Comparison of ENCODE assay signal across 8 mouse cellular contexts in the genomic region with DNA sequence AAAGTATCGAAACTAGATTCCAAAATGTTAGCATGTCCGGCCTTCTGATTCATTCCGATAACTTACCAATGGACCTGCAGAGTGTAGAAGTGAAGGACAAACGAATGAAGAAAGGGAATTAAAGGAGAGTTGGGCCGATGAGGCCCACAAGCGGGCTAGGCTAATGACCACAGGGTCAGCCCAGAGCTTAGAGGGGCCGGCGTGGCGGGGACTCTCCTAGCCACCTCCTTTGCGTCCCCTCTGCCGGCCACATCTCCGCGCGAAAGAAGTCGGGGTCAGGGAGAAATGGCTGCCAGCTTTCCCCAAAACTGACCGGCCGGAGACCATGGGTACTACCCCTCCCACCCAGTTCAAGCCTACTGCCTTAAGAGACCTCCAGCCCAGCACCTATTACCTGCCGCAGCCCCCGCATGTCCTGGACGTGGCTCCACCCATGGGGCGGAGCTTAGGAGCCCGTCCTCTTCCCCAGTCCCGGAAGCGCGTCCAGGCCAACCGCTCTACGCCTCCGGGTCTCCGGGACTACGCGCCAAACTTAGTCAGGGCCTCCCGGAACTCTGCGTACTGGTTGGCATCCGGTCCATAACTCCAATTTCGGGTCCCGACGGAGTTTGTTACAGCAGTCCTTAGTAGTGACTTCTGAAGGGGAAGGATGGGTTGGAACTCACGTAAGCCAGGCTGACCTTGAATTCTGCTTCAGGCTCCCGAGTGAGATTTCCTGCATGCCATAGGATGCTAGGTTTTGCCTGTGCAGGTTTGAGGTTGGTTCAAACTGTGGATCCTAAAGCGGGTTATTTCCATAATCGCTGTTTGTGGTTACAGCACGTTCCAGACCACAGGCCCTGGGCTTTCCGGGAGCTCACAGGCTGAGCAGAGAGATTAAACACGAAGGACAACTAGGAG. TPM values are rescaled to one million over a fixed set of nuclear protein-coding genes. Genes with fewer than 3 reads are reported as not detected.
DNase-seq lines count a peak whose midpoint lies in the region; ATAC-seq and TF ChIP-seq lines count a peak whose summit lies in the region.

Gene Rabepk, minus strand, starts transcription at position 556 of the 900 bp plus-strand sequence.

- H3K27ac ChIP-seq in MEL (ENCODE audit: control insufficient read depth, low read depth, low read length) = peak within 1 kb of the TSS; percentile 90
- peak within 1 kb of the TSS; percentile 27; the same call in 1 of the 2 replicates for H3K27ac ChIP-seq in forebrain, embryonic 15.5 days (replicated peaks)
- peak within 1 kb of the TSS; percentile 88 for H3K27ac ChIP-seq in lung, embryonic 14.5 days (ENCODE audit: low read depth)

- WGBS in forebrain, embryonic 15.5 days = 4% methylated on average over 44 of the region's 44 CpGs
- 4% methylated on average over 44 of the region's 44 CpGs for whole genome bisulfite sequencing in lung, embryonic 14.5 days

- no peak for TF ChIP-seq RAD21 in MEL (IDR thresholded peaks at IDR 0.05; ENCODE audit: low read depth, low read length)

- peak within 1 kb of the TSS; percentile 87 for H3K9ac ChIP-seq in MEL (ENCODE audit: control insufficient read depth, low read depth, low read length, poor library complexity, severe bottlenecking)
- peak within 1 kb of the TSS; percentile 58 for H3K9ac ChIP-seq in forebrain, embryonic 15.5 days (replicated peaks)
- H3K9ac ChIP-seq in lung, embryonic 14.5 days = peak within 1 kb of the TSS; percentile 78

- no peaks in the 10 kb centered on the region for H3K9me3 ChIP-seq in MEL (replicated peaks; ENCODE audit: insufficient read depth, low read length)
- H3K9me3 ChIP-seq in forebrain, embryonic 15.5 days = no peaks in the 10 kb centered on the region
- no peaks in the 10 kb centered on the region for H3K9me3 ChIP-seq in lung, embryonic 14.5 days (ENCODE audit: low read depth, low read length)

- no peaks in the 10 kb centered on the region for H3K27me3 ChIP-seq in MEL (ENCODE audit: control insufficient read depth in 1 of 2, insufficient read depth in 2 of 2, low read length in 2 of 2)
- no peaks in the 10 kb centered on the region for H3K27me3 ChIP-seq in forebrain, embryonic 15.5 days
- no peaks in the 10 kb centered on the region for H3K27me3 ChIP-seq in lung, embryonic 14.5 days (ENCODE audit: insufficient read depth, low read length)

- peaks cover 0 to 40% of the 10 kb centered on the region in 2 experiments; a peak in 2 of 4 replicates for H3K36me3 ChIP-seq in MEL (ENCODE audit: control insufficient read depth in 1 of 2, insufficient read depth in 2 of 2, low read length in 2 of 2)
- H3K36me3 ChIP-seq in forebrain, embryonic 15.5 days = no peaks in the 10 kb centered on the region; the same call in 1 of the 2 replicates
- peaks cover 9% of the 10 kb centered on the region; the same call in 1 of the 2 replicates for H3K36me3 ChIP-seq in lung, embryonic 14.5 days (ENCODE audit: insufficient read depth)

- peaks cover 26% of the 10 kb centered on the region for H3K79me2 ChIP-seq in MEL (ENCODE audit: control insufficient read depth, insufficient read depth, low read length, poor library complexity)

- H3K4me3 ChIP-seq in MEL (ENCODE audit: control insufficient read depth in 1 of 2, insufficient read depth in 1 of 2, low read depth in 2 of 2, low read length in 2 of 2) = peak within 1 kb of the TSS; percentile 91 to 95
- H3K4me3 ChIP-seq in forebrain, embryonic 15.5 days = peak within 1 kb of the TSS; percentile 55
- H3K4me3 ChIP-seq in lung, embryonic 14.5 days (ENCODE audit: low read depth, low read length) = peak within 1 kb of the TSS; percentile 72

- DNase-seq in MEL (ENCODE audit: low read depth, low spot score) = peak; percentile 95
- DNase-seq in cerebellum, adult 11-12 months = peak; percentile 87
- DNase-seq in heart, postnatal 14 days = peak; percentile 87
- peak; percentile 63 to 76 for DNase-seq in layer of hippocampus, adult 18-20 months (ENCODE audit: low spot score in 2 of 2)
- DNase-seq in lung, embryonic 14.5 days = peak; percentile 94
- peak; percentile 89 for DNase-seq in testis, postnatal 14 days (ENCODE audit: low spot score)

- peak; percentile 47 for ATAC-seq in forebrain, embryonic 15.5 days (replicated peaks)
- ATAC-seq in lung, embryonic 14.5 days (ENCODE audit: insufficient read depth) = peak; percentile 79
- ATAC-seq in neutrophil, adult 5-6 weeks (ENCODE audit: extremely low read depth, insufficient number of reproducible peaks, low FRiP score, poor library complexity, severe bottlenecking) = peak; percentile 57

- TF ChIP-seq CTCF in MEL (IDR thresholded peaks at IDR 0.05 in 2 of 3, conservative IDR thresholded peaks at IDR 0.05 in 1 of 3; ENCODE audit: control insufficient read depth in 1 of 3, insufficient read depth in 1 of 3, low read depth in 2 of 3, low read length in 3 of 3, poor library complexity in 1 of 3, severe bottlenecking in 1 of 3) = no peak
- TF ChIP-seq CTCF in lung, embryonic 14.5 days (IDR thresholded peaks at IDR 0.05; ENCODE audit: low read depth) = no peak

- H3K4me1 ChIP-seq in MEL (ENCODE audit: control insufficient read depth in 1 of 2, insufficient read depth in 2 of 2, low read length in 2 of 2) = peaks cover 9 to 39% of the 10 kb centered on the region in 2 experiments
- H3K4me1 ChIP-seq in forebrain, embryonic 15.5 days = peaks cover 29% of the 10 kb centered on the region
- no peaks in the 10 kb centered on the region; the same call in 1 of the 2 replicates for H3K4me1 ChIP-seq in lung, embryonic 14.5 days (ENCODE audit: insufficient read depth)

- TF ChIP-seq EP300 in MEL (IDR thresholded peaks at IDR 0.05; ENCODE audit: low read depth in 1 of 2, low read length in 2 of 2) = peak; percentile 37 to 66; a peak in 3 of 4 replicates

- H3K4me2 ChIP-seq in forebrain, embryonic 15.5 days (replicated peaks) = peak within 1 kb of the TSS; percentile 70
- H3K4me2 ChIP-seq in lung, embryonic 14.5 days = peak within 1 kb of the TSS; percentile 80

- peak; percentile 30 to 85; a peak in 3 of 4 replicates for TF ChIP-seq POLR2A in MEL (IDR thresholded peaks at IDR 0.05; ENCODE audit: control insufficient read depth in 1 of 2, insufficient read depth in 1 of 2, low read depth in 1 of 2, low read length in 2 of 2, poor library complexity in 1 of 2)

- intact Hi-C loops in heart, postnatal 14 days (cut with DNase I) = loop anchor here (5.0 kb wide), 1 partner anchor 103 kb away; no protein-coding TSS in a partner anchor

TF ChIP-seq in MEL, 35 proteins besides CTCF, POLR2A, EP300 and RAD21:
- 0 out of 2 replicates have a peak, but pooled peaks have one; percentile 27 for TF ChIP-seq E2F4 (IDR thresholded peaks at IDR 0.05; ENCODE audit: borderline replicate concordance, low read depth, low read length)
- TF ChIP-seq RCOR1 (IDR thresholded peaks at IDR 0.05; ENCODE audit: low read depth, low read length) = peak; percentile 48; the same call in 1 of the 2 replicates
- peak; percentile 76 for TF ChIP-seq HCFC1 (IDR thresholded peaks at IDR 0.05; ENCODE audit: low read depth, low read length)
- peak; percentile 18; the same call in 1 of the 2 replicates for TF ChIP-seq ETS1 (IDR thresholded peaks at IDR 0.05; ENCODE audit: low read depth, low read length)
- TF ChIP-seq MAZ (IDR thresholded peaks at IDR 0.05; ENCODE audit: low read depth, low read length) = no peak
- TF ChIP-seq BHLHE40 (IDR thresholded peaks at IDR 0.05; ENCODE audit: borderline replicate concordance, low read depth, low read length) = peak; percentile 95
- TF ChIP-seq ZMIZ1 (IDR thresholded peaks at IDR 0.05; ENCODE audit: low read depth, low read length) = 0 out of 2 replicates have a peak, but pooled peaks have one; percentile 66
- TF ChIP-seq SIN3A (IDR thresholded peaks at IDR 0.05; ENCODE audit: low read length) = peak; percentile 84
- TF ChIP-seq NELFE (IDR thresholded peaks at IDR 0.05; ENCODE audit: low read depth, low read length) = peak; percentile 70
- TF ChIP-seq MYC (IDR thresholded peaks at IDR 0.05; ENCODE audit: low read depth, low read length) = peak; percentile 43
- TF ChIP-seq POLR2AphosphoS2 (IDR thresholded peaks at IDR 0.05; ENCODE audit: low read length) = peak; percentile 53; the same call in 1 of the 2 replicates
- TF ChIP-seq MEF2A (IDR thresholded peaks at IDR 0.05; ENCODE audit: extremely low read depth, insufficient replicate concordance, low read depth, low read length, poor library complexity, severe bottlenecking) = no peak
- TF ChIP-seq UBTF (IDR thresholded peaks at IDR 0.05; ENCODE audit: borderline replicate concordance, insufficient read depth, low read depth, low read length) = no peak
- TF ChIP-seq MYB (IDR thresholded peaks at IDR 0.05; ENCODE audit: low read depth, low read length) = no peak
- TF ChIP-seq GABPA (IDR thresholded peaks at IDR 0.05; ENCODE audit: low read depth, low read length) = no peak
- TF ChIP-seq ZKSCAN1 (IDR thresholded peaks at IDR 0.05; ENCODE audit: low read depth, low read length) = no peak
- no peak for TF ChIP-seq TBP (IDR thresholded peaks at IDR 0.05; ENCODE audit: low read depth, low read length)
- peak; percentile 66 for TF ChIP-seq TAL1 (IDR thresholded peaks at IDR 0.05; ENCODE audit: low read length)
- no peak for TF ChIP-seq CHD2 (IDR thresholded peaks at IDR 0.05; ENCODE audit: low read length)
- TF ChIP-seq ELF1 (IDR thresholded peaks at IDR 0.05; ENCODE audit: low read depth, low read length) = peak; percentile 95
- TF ChIP-seq MXI1 (IDR thresholded peaks at IDR 0.05; ENCODE audit: low read depth, low read length) = peak; percentile 61

RNA-seq across cellular contexts. Expression of gene Rabepk, which starts in this region (rescaled TPM):
- 47.1 and 51.2 TPM in 2 replicates for total RNA-seq in MEL (2012; rRNA removed)
- polyA plus RNA-seq in MEL (2012; ENCODE audit: insufficient read depth in 1 of 2, insufficient read length in 2 of 2, low read depth in 1 of 2, low replicate concordance in 2 of 2, missing spikeins in 1 of 2) = 10 to 100 TPM in 1 of 2 experiments, not detected in 1; 85.3 TPM
- polyA plus RNA-seq in forebrain, embryonic 15.5 days (2015; fragmentation: Nextera tagmentation; extraction: Ambion mirVana) = 25.5 and 30.8 TPM in 2 replicates
- total RNA-seq in heart, postnatal 14 days (2021) = 10 to 100 TPM in 1 of 2 experiments, 1 to 10 TPM in 1; 9.3 to 13.1 TPM
- 10 to 100 TPM; 31.3 to 34.5 TPM for total RNA-seq in layer of hippocampus, adult 18-20 months (2021)
- 39.6 and 45.0 TPM in 2 replicates for polyA plus RNA-seq in lung, embryonic 14.5 days (2014; fragmentation: Nextera tagmentation; extraction: Ambion mirVana)
- 9.7 and 16.6 TPM in 2 replicates for total RNA-seq in neutrophil, adult 5-6 weeks (2017)

Comparison
In these comparisons a context has a peak if more than half of its experiments do, and no peak if none do; other contexts are left out.
1. Peak in every context shown above with its lines: DNase-seq, ATAC-seq, H3K4me3 ChIP-seq and H3K27ac ChIP-seq.
2. H3K27ac ChIP-seq: peak in every context shown above with its lines; median percentile 90 in MEL; 88 in lung, embryonic 14.5 days; 27 in forebrain, embryonic 15.5 days.